Mouse (Mus musculus): ENCODE results near the gene Efna5.

Efna5 gene

GRCm38 (mm10) chr17:62613232-62613631 is 267.9 kb downstream of the Efna5 start:
- in situ Hi-C loops (cut with MboI, MseI), result no loop called here

GRCm38 (mm10) chr17:62608145-62608544 is 273.0 kb downstream of the Efna5 start:
- in situ Hi-C loops (cut with MboI, MseI), result no loop called here

GRCm38 (mm10) chr17:62607304-62607914 is 273.7 kb downstream of the Efna5 start:
- in situ Hi-C loops (cut with MboI, MseI), result no loop called here

- in situ Hi-C loops (cut with MboI, MseI), result no loop called here
Observed at GRCm38 (mm10) chr17:62606681-62607080, 274.4 kb downstream of the Efna5 start.

- in situ Hi-C loops (cut with MboI, MseI), result no loop called here
Observed at GRCm38 (mm10) chr17:62604309-62604708, 276.8 kb downstream of the Efna5 start.

- in situ Hi-C loops (cut with MboI, MseI), result no loop called here
Observed at GRCm38 (mm10) chr17:62603604-62604003, 277.5 kb downstream of the Efna5 start.

- in situ Hi-C loops (cut with MboI, MseI), result no loop called here
Observed at GRCm38 (mm10) chr17:62598716-62599490, 282.2 kb downstream of the Efna5 start.

GRCm38 (mm10) chr17:62592436-62593074 is 288.6 kb downstream of the Efna5 start:
- in situ Hi-C loops (cut with MboI, MseI), result no loop called here

- in situ Hi-C loops (cut with MboI, MseI), result no loop called here
Observed at GRCm38 (mm10) chr17:62591581-62592435, 289.3 kb downstream of the Efna5 start.

GRCm38 (mm10) chr17:62590685-62591460 is 290.2 kb downstream of the Efna5 start:
- in situ Hi-C loops (cut with MboI, MseI), result no loop called here

GRCm38 (mm10) chr17:62580127-62580526 is 301.0 kb downstream of the Efna5 start:
- in situ Hi-C loops (cut with MboI, MseI), result no loop called here

GRCm38 (mm10) chr17:62579618-62580017 is 301.5 kb downstream of the Efna5 start:
- in situ Hi-C loops (cut with MboI, MseI), result no loop called here

- in situ Hi-C loops (cut with MboI, MseI), result no loop called here
Observed at GRCm38 (mm10) chr17:62574499-62575265, 306.4 kb downstream of the Efna5 start.

- in situ Hi-C loops (cut with MboI, MseI), result no loop called here
Observed at GRCm38 (mm10) chr17:62570101-62570500, 311.0 kb downstream of the Efna5 start.

- in situ Hi-C loops (cut with MboI, MseI), result no loop called here
Observed at GRCm38 (mm10) chr17:62568019-62568418, 313.1 kb downstream of the Efna5 start.

- in situ Hi-C loops (cut with MboI, MseI), result no loop called here
Observed at GRCm38 (mm10) chr17:62565632-62566031, 315.5 kb downstream of the Efna5 start.

GRCm38 (mm10) chr17:62562439-62562838 is 318.7 kb downstream of the Efna5 start:
- in situ Hi-C loops (cut with MboI, MseI), result no loop called here

GRCm38 (mm10) chr17:62557215-62557614 is 323.9 kb downstream of the Efna5 start:
- in situ Hi-C loops (cut with MboI, MseI), result no loop called here

All from regulatory T cell (primary cell).